Mouse (Mus musculus) kidney, embryonic 16.5 days (tissue): ENCODE data around the gene Camk2n1. TPM values are rescaled to one million over a fixed set of nuclear protein-coding genes. Genes with fewer than 3 reads are reported as not detected.

Experiments
- ATAC-seq: fragments of 200-750 bp; cut with Nextera tagmentation; 2 replicates; pipeline ENCODE4 v1.8.0; 2017; ENCODE audit warnings: moderate TSS enrichment; ENCODE audit not compliant: low FRiP score, low TSS enrichment
- H3K27ac ChIP-seq: fragments of 300-500 bp; sonication (generic); 2 replicates; pipeline ENCODE4 v1.5.1; 2014; ENCODE audit warnings: low read length
- H3K27me3 ChIP-seq: fragments of 300-500 bp; sonication (generic); 2 replicates; pipeline ENCODE4 v1.6.1; 2014; ENCODE audit warnings: low read length, control low read depth, mixed read lengths; ENCODE audit not compliant: insufficient read depth
- H3K36me3 ChIP-seq: fragments of 300-500 bp; sonication (generic); 2 replicates; pipeline ENCODE4 v1.6.1; 2014; ENCODE audit warnings: low read length, control low read depth, mixed read lengths; ENCODE audit not compliant: insufficient read depth
- H3K4me1 ChIP-seq: fragments of 300-500 bp; sonication (generic); 2 replicates; pipeline ENCODE4 v1.6.1; 2014; ENCODE audit warnings: low read length, control low read depth, mixed read lengths; ENCODE audit not compliant: insufficient read depth
- H3K4me2 ChIP-seq: fragments of 300-500 bp; sonication (generic); replicated peaks from 2 replicates; pipeline ENCODE4 v1.6.1; 2014; ENCODE audit warnings: low read depth, low read length
- H3K4me3 ChIP-seq: fragments of 300-500 bp; sonication (generic); 2 replicates; pipeline ENCODE4 v1.5.1; 2014; ENCODE audit warnings: mild to moderate bottlenecking, low read length
- H3K9ac ChIP-seq: fragments of 300-500 bp; sonication (generic); replicated peaks from 2 replicates; pipeline ENCODE4 v1.6.1; 2014; ENCODE audit warnings: low read length
- H3K9me3 ChIP-seq: fragments of 300-500 bp; sonication (generic); 2 replicates; pipeline ENCODE4 v1.6.1; 2016; ENCODE audit warnings: low read length, control low read depth
- WGBS: fragments of 180-500 bp; shearing (Covaris S2); extraction: QIAGEN DNeasy Blood & Tissue Kit; methylation state at CpG from one replicate; pipeline ENCODE4 v1.1.7; 2014; 5-methylcytosine and 5-hydroxymethylcytosine counted together
- polyA plus RNA-seq: library from polyadenylated mRNA; unstranded; fragments of >200 nt; fragmentation: Nextera tagmentation; extraction: Ambion mirVana; gene quantifications from 2 replicates; pipeline ENCODE4 v1.2.1, GENCODE M21; 2015

Camk2n1 gene
- polyA plus RNA-seq, 1 experiment from 2014 or later, result 6.2 TPM

DNA sequence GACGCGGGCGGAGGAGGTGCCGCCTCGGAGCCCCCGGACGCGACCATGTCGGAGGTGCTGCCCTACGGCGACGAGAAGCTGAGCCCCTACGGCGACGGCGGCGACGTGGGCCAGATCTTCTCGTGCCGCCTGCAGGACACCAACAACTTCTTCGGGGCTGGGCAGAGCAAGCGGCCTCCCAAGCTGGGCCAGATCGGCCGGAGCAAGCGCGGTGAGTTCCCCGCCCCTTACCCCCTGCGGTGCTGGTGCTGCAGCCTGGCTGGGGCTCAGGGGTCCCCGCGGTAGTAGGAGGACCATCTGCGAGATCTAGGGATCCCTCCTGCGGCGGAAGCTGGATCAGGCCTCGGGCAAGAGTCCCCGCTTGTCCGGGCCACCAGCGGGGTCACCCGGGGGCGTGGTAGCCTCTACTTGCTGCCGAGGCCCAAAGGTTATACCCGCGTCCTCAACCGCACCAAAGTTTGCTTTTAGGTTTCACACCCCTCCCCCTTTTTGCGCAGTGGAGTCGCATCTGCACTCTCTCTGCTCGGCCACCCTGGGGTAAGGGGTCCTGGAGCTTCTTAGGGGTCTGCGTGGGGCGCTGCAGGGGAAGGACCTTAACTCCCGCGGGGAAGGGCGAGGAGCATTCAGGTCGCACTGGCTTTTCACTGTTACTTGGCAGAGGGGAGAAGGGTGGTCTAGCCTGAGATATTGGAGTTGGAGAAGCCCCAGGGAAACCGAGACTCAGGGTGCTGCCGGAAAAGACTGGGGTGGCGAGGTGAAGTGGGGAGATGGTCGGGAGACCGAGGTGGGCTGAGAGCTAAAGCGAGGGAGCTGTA, 1.2 kb downstream of the Camk2n1 start:
- H3K27me3 ChIP-seq, result no peaks in the 10 kb centered on the region
- H3K9ac ChIP-seq, result peak overlapping the region; percentile 98
- H3K36me3 ChIP-seq, result 0 out of 2 replicates have a peak, but pooled peaks cover 5% of the 10 kb centered on the region
- H3K4me3 ChIP-seq, result peak overlapping the region; percentile 93
- peaks cover 46% of the 10 kb centered on the region for H3K4me1 ChIP-seq
- H3K4me2 ChIP-seq, result peak overlapping the region; percentile 90
- under 1% methylated on average over 58 of the region's 58 CpGs for WGBS
- peak overlapping the region; percentile 97 for H3K27ac ChIP-seq
- peak; percentile 17; the same call in 1 of the 2 replicates for ATAC-seq
- H3K9me3 ChIP-seq, result no peaks in the 10 kb centered on the region

DNA sequence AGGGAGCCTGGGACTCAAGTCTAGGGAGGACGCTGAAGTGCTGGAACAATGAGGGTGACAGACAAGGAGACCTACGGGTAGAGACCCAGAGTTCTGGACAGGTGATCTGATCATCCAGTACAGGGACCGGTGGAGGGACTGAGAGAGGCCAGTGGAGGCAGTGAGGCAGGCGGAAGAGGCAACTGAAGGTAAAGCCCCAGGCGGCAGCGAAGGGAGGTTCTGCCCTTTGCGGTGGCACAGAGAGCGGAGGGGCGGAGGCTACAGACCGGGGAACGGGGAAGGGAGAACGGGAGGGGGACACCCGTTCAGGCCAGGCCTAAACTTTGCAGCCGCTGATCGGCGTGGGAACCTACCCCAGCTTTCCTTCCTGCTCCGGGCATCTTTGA, 1.8 kb downstream of the Camk2n1 start:
- no peak for ATAC-seq
- WGBS, result 0% methylated on average over 17 of the region's 17 CpGs
- peak overlapping the region; percentile 97 for H3K27ac ChIP-seq
- H3K9ac ChIP-seq, result peak overlapping the region; percentile 98
- 0 out of 2 replicates have a peak, but pooled peaks cover 5% of the 10 kb centered on the region for H3K36me3 ChIP-seq
- H3K4me1 ChIP-seq, result peaks cover 52% of the 10 kb centered on the region
- peak overlapping the region; percentile 93 for H3K4me3 ChIP-seq
- H3K9me3 ChIP-seq, result no peaks in the 10 kb centered on the region
- H3K4me2 ChIP-seq, result peak overlapping the region; percentile 90
- H3K27me3 ChIP-seq, result no peaks in the 10 kb centered on the region

DNA sequence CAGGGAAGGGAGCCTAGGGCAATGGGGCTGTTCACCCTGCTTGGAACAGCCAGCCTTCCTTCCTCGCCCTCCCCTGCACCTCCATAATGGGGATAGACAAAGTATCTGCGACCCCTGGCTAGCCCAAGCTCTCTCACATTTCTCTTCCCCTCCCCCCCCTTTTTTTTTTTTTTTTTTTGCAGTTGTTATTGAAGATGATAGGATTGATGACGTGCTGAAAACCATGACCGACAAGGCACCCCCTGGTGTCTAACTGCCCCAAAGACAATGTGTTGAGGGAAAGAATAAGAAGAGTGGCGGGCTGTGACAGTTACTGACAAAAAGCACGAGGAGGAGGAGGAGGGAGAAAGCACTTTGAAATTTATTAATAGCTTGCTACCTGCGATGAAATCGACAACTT, 2.4 kb downstream of the Camk2n1 start:
- peak overlapping the region; percentile 98 for H3K9ac ChIP-seq
- no peaks in the 10 kb centered on the region for H3K9me3 ChIP-seq
- no peaks in the 10 kb centered on the region for H3K27me3 ChIP-seq
- 0 out of 2 replicates have a peak, but pooled peaks cover 5% of the 10 kb centered on the region for H3K36me3 ChIP-seq
- peak overlapping the region; percentile 93 for H3K4me3 ChIP-seq
- no peak for ATAC-seq
- peak overlapping the region; percentile 90 for H3K4me2 ChIP-seq
- peak overlapping the region; percentile 97 for H3K27ac ChIP-seq
- 8% methylated on average over 8 of the region's 8 CpGs for WGBS
- H3K4me1 ChIP-seq, result peaks cover 53% of the 10 kb centered on the region

DNA sequence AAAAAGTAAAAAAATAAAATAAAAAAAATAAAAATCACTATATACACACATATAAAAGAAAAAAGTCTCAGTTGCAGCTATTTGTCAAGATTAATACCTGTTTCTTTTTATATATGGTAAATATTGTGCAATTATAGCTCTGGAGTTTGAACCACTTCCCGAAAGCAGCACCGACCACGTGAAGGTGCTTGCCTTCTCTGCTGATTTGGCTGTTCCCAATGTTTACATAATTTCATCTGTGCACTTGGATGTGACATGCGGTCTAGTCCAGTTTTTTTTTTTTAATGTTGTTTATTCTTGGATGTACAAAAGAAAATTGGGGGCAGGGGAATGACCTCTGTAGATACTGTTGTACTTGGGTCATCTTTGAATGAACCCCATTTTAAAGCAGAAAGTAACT, 3.0 kb downstream of the Camk2n1 start:
- H3K9me3 ChIP-seq, result no peaks in the 10 kb centered on the region
- 52% methylated on average over 4 of the region's 4 CpGs for WGBS
- H3K9ac ChIP-seq, result no peak overlapping the region
- H3K4me2 ChIP-seq, result peak overlapping the region; percentile 90
- H3K27me3 ChIP-seq, result no peaks in the 10 kb centered on the region
- no peak overlapping the region for H3K27ac ChIP-seq
- 0 out of 2 replicates have a peak, but pooled peaks cover 5% of the 10 kb centered on the region for H3K36me3 ChIP-seq
- no peak for ATAC-seq
- peaks cover 53% of the 10 kb centered on the region for H3K4me1 ChIP-seq
- peak overlapping the region; percentile 93 for H3K4me3 ChIP-seq

DNA sequence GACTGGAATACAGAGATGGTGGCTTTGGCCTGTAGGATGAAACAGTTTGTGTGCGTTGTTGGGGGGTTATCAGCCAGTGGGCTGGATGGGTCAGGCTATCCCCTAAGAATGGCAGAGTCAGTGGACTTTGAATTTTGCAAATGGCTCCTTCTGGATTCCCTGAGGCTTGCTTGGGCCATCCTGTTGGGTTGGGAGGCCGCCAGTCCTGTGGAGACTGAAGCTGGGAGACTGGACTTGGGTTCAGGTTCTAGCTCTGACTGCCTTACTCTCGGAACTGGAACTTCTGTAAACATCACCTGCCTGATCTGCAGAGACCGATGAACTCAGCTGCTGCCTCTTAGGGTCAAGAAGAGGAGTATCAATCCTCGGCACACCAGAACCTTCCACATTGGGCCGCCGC, 4.1 kb downstream of the Camk2n1 start:
- Histone ChIP-seq H3K4me2 (no peak overlapping the region), H3K27ac (peak overlapping the region; percentile 28; the same call in 1 of the 2 replicates), H3K9me3 (no peaks in the 10 kb centered on the region), H3K36me3 (0 out of 2 replicates have a peak, but pooled peaks cover 5% of the 10 kb centered on the region), H3K4me3 (no peak overlapping the region), H3K4me1 (peaks cover 61% of the 10 kb centered on the region), H3K9ac (no peak overlapping the region), H3K27me3 (no peaks in the 10 kb centered on the region)
- 77% methylated on average over 7 of the region's 7 CpGs for WGBS
- no peak for ATAC-seq

DNA sequence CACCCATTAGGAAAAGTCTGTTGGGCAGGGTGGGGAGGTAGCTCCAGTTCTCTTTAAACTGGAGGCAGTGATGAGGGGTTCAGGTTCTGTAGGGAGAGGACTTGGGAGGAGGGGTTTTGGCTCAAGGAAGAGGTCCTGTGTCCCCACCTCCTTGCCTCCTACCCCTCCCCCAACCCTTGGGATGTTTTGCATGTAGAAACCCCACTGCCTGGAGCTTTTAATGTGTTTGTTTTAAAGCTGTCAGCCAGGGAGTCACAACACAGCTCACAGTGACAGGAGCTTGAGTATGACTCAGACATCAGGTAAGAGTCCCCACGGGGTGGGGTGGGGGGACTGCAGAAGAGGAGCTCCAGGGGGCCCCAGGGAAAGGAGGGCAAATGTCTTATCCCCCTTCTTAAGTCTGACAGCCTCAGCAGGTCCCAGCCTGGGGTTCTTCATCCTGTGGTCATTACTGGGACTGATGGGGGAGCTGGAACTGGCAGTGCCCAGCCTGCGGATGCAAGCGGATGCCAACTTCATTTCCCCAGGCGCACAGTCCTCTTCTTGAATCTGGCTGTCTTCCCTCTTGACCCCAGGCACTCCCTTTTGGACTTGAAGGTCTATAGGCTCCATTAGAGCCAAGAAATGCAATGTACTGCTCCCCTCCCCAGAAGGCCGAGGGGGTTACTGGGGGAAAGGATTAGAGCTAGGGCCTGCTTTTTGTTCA, 4.8 kb downstream of the Camk2n1 start:
- Histone ChIP-seq H3K36me3 (0 out of 2 replicates have a peak, but pooled peaks cover 5% of the 10 kb centered on the region), H3K27ac (peak overlapping the region; percentile 81), H3K4me3 (no peak overlapping the region), H3K27me3 (no peaks in the 10 kb centered on the region), H3K4me2 (no peak overlapping the region), H3K9ac (0 out of 2 replicates have a peak overlapping the region, but pooled peaks have one; percentile 1), H3K4me1 (peaks cover 65% of the 10 kb centered on the region), H3K9me3 (no peaks in the 10 kb centered on the region)
- 56% methylated on average over 5 of the region's 5 CpGs for WGBS
- ATAC-seq, result no peak

DNA sequence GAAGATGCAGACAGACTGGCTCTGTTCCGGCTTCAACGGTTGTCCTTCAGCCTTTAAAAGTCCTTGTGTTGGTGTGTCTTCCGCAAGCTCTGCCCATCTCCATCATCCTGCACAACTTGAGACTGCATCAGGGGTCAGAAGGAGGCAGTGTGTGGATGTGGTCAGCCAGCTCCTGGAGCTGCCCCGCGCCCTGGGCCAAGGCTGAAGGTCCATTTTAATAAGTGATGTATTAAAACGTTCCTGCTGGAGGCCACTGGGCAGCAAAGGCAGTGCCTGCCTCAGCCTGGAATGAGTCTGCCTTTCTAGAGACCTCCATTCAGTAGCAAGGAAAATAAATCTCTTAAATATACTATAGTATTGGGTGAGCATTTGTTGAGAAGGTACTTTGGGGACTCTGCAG, 5.7 kb downstream of the Camk2n1 start:
- WGBS, result 61% methylated on average over 6 of the region's 6 CpGs
- H3K4me2 ChIP-seq, result no peak overlapping the region
- H3K4me3 ChIP-seq, result no peak overlapping the region
- peaks cover 74% of the 10 kb centered on the region for H3K4me1 ChIP-seq
- H3K27ac ChIP-seq, result peak overlapping the region; percentile 81
- 0 out of 2 replicates have a peak, but pooled peaks cover 5% of the 10 kb centered on the region for H3K36me3 ChIP-seq
- H3K9me3 ChIP-seq, result no peaks in the 10 kb centered on the region
- H3K9ac ChIP-seq, result no peak overlapping the region
- peak; percentile 36; the same call in 1 of the 2 replicates for ATAC-seq
- no peaks in the 10 kb centered on the region for H3K27me3 ChIP-seq

DNA sequence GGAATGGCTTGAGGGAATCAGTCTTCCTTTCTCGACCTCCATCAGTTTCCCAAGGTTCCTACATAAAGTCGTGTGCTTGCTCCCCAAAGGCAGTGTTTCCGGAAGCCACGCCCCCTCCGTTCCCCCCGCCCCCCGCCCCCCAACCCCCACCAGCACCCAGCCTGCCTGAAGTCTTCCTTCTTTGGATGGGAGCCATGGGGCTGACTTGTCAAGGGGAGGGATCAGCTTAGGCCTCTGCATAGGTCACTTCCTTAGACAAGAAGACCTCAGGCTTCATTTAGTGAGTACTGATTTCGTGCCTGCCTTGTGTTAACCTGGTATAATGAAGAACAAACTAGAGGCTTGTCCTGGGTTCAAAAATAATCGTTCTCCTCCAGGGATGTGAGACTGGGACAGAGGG, 6.8 kb downstream of the Camk2n1 start:
- H3K36me3 ChIP-seq, result 0 out of 2 replicates have a peak, but pooled peaks cover 5% of the 10 kb centered on the region
- no peak for ATAC-seq
- H3K27ac ChIP-seq, result peak overlapping the region; percentile 81; the same call in 1 of the 2 replicates
- H3K9ac ChIP-seq, result no peak overlapping the region
- no peak overlapping the region for H3K4me2 ChIP-seq
- H3K9me3 ChIP-seq, result no peaks in the 10 kb centered on the region
- WGBS, result 26% methylated on average over 9 of the region's 9 CpGs
- H3K4me1 ChIP-seq, result peaks cover 84% of the 10 kb centered on the region
- H3K4me3 ChIP-seq, result no peak overlapping the region
- no peaks in the 10 kb centered on the region for H3K27me3 ChIP-seq

DNA sequence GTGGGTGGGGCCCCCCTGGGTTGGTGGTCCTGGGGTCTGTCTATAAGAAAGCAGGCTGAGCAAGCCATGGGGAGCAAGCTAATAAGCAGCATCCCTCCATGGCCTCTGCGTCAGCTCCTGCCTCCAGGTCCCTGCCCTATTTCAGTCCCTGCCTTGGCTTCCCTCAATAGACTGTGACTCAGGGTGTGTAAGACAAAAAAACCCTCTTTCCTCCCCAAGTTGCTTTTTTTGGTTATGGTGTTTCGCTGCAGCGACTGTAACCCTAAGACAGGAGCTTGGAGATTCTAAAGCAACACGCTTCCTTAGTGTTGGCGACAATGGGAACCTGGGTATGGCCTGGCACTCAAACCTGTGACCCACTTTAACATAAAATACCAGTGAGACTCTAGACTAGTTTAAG, 7.4 kb downstream of the Camk2n1 start:
- Histone ChIP-seq H3K4me1 (peaks cover 81% of the 10 kb centered on the region), H3K9ac (no peak overlapping the region), H3K4me2 (no peak overlapping the region), H3K9me3 (no peaks in the 10 kb centered on the region), H3K36me3 (0 out of 2 replicates have a peak, but pooled peaks cover 5% of the 10 kb centered on the region), H3K4me3 (no peak overlapping the region), H3K27ac (no peak overlapping the region), H3K27me3 (no peaks in the 10 kb centered on the region)
- 96% methylated on average over 5 of the region's 5 CpGs for WGBS
- no peak for ATAC-seq
